Mouse (Mus musculus) midbrain, embryonic 14.5 days (tissue): ENCODE measurements at regions not wholly inside any gene's neighbourhood (a gene's known extent, or its start where the extent isn't known, plus 50 kb on each side); places are given as distances from the start of the nearest gene placed in this dataset.
A peak's percentile ranks its signal among the peaks of the same experiment; 100 is the strongest.

Source experiments
- ATAC-seq: fragments of 200-750 bp; cut with Nextera tagmentation; 2 replicates; pipeline ENCODE4 v1.8.0; 2017; ENCODE audit warnings: moderate number of reproducible peaks, moderate library complexity; ENCODE audit not compliant: low FRiP score, low TSS enrichment
- DNase-seq: peaks from one replicate; pipeline ENCODE4 v3.0.0-alpha.2; 2015
- H3K27ac ChIP-seq: fragments of 300-500 bp; sonication (generic); replicated peaks from 2 replicates; pipeline ENCODE4 v1.5.1; 2014; ENCODE audit warnings: mild to moderate bottlenecking, low read depth, low read length, moderate library complexity
- H3K27me3 ChIP-seq: fragments of 300-500 bp; sonication (generic); 2 replicates; pipeline ENCODE4 v1.6.1; 2014; ENCODE audit warnings: low read length, control low read depth, mixed read lengths; ENCODE audit not compliant: control insufficient read depth, insufficient read depth
- H3K36me3 ChIP-seq: fragments of 300-500 bp; sonication (generic); 2 replicates; pipeline ENCODE4 v1.6.1; 2014; ENCODE audit warnings: low read length, control low read depth; ENCODE audit not compliant: control insufficient read depth, insufficient read depth
- H3K4me1 ChIP-seq: fragments of 300-500 bp; sonication (generic); 2 replicates; pipeline ENCODE4 v1.6.1; 2014; ENCODE audit warnings: mild to moderate bottlenecking, antibody characterized with exemption, low read length, control low read depth; ENCODE audit not compliant: control insufficient read depth, insufficient read depth
- H3K4me2 ChIP-seq: fragments of 300-500 bp; sonication (generic); 2 replicates; pipeline ENCODE4 v1.6.1; 2014; ENCODE audit warnings: mild to moderate bottlenecking, low read length, moderate library complexity
- H3K4me3 ChIP-seq: fragments of 300-500 bp; sonication (generic); replicated peaks from 2 replicates; pipeline ENCODE4 v1.5.1; 2014; ENCODE audit warnings: low read depth, low read length
- H3K9ac ChIP-seq: fragments of 300-500 bp; sonication (generic); replicated peaks from 2 replicates; pipeline ENCODE4 v1.6.1; 2014; ENCODE audit warnings: mild to moderate bottlenecking, low read length, moderate library complexity
- H3K9me3 ChIP-seq: fragments of 300-500 bp; sonication (generic); 2 replicates; pipeline ENCODE4 v1.6.1; 2016; ENCODE audit warnings: low read length, control low read depth, mixed read lengths; ENCODE audit not compliant: control insufficient read depth
- WGBS: fragments of 180-500 bp; shearing (Covaris S2); extraction: QIAGEN DNeasy Blood & Tissue Kit; methylation state at CpG from one replicate; pipeline ENCODE4 v1.1.7; 2014; 5-methylcytosine and 5-hydroxymethylcytosine counted together

DNA sequence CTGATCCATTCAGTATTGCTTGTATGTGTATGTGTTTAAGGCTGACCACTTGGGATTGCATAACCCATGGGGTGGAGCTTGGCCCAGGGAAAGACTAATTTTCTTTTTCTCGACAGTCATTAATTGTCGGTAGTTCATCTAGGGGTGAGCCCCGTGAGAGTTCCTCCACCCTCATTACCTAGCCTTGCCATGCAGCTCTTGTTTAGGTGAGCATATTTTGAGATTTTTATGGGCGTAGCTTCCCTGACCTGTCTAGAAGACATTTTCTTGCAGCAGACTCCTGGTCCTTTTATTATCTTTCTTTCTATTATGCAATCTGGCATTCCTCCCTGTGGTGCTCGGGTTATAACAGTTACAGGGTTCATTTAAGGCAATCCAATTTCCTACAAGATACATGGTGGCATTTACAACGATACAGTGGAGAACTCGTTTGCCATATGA is 74.4 kb upstream of the Raph1 start:
- Histone ChIP-seq H3K27ac (no peak overlapping the region), H3K4me3 (no peak overlapping the region), H3K9ac (no peak overlapping the region), H3K4me1 (no peaks in the 10 kb centered on the region), H3K36me3 (no peaks in the 10 kb centered on the region), H3K9me3 (no peaks in the 10 kb centered on the region), H3K27me3 (no peaks in the 10 kb centered on the region), H3K4me2 (no peak overlapping the region)
- WGBS = 73% methylated on average over 7 of the region's 7 CpGs
- DNase-seq (no peak), ATAC-seq (no peak)

GRCm38 (mm10) chr1:60639536-60639935 is 72.6 kb upstream of the Raph1 start:
- no peak for ATAC-seq
- DNase-seq = no peak
- Histone ChIP-seq H3K9me3 (no peaks in the 10 kb centered on the region), H3K4me3 (no peak overlapping the region), H3K27ac (no peak overlapping the region), H3K4me1 (no peaks in the 10 kb centered on the region), H3K9ac (no peak overlapping the region), H3K36me3 (no peaks in the 10 kb centered on the region), H3K27me3 (no peaks in the 10 kb centered on the region), H3K4me2 (no peak overlapping the region)
- 87% methylated on average over 2 of the region's 2 CpGs for WGBS

DNA sequence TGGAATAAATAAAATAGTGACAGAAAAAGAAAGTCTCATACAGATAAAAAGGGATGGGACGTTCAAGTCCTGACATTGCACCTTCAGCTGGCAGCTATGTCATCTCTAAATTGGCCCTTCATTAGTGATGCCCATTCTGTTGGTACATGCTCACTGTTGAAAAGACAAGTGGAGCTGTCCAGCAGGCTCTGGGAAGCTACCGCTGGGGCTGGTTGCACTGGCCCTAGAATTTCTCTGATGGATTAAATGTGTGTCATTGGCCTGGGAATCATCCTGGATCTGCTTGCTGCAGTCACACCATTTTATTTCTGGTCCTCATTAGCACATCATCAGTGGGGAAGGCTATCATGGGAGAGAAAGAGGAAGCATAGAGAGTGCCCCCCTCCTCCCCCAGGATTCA is 72.2 kb upstream of the Raph1 start:
- DNase-seq (no peak), ATAC-seq (no peak)
- no peaks in the 10 kb centered on the region for H3K27me3 ChIP-seq
- 67% methylated on average over 2 of the region's 2 CpGs for WGBS
- H3K9me3 ChIP-seq = no peaks in the 10 kb centered on the region
- no peak overlapping the region for H3K4me3 ChIP-seq
- no peaks in the 10 kb centered on the region for H3K36me3 ChIP-seq
- no peak overlapping the region for H3K4me2 ChIP-seq
- H3K4me1 ChIP-seq = no peaks in the 10 kb centered on the region
- no peak overlapping the region for H3K27ac ChIP-seq
- no peak overlapping the region for H3K9ac ChIP-seq

DNA sequence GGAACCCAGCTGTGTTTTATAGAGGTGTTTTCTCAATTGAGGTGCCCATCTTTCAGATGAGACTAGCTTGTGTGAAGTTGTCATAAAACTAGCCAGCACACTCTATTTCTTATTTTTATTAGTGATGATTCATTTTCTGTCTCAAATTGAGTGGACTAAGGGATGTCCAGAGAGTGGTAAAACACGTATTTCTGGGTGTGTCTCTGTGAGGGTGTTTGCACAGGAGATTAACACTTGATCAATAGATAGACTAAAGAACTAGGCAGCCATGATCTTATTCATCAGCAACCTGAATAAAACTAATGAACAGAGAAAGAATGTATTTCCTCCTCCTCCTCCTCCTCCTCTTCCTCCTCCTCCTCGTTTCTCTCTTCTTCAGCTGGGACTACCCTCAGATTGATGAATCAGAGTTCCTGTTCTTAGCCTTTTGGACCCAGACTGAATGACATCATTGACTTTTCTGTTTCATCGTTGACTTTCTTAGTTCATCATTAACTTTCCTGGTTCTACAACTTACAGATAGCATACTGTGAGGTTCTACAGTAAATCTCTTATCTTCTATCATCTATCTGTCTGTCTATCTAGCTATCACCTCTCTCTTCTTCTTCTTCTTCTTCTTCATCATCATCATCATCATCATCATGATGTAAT is 70.0 kb upstream of the Raph1 start:
- 81% methylated on average over 3 of the region's 3 CpGs for WGBS
- H3K9ac ChIP-seq = no peak overlapping the region
- no peaks in the 10 kb centered on the region for H3K36me3 ChIP-seq
- ATAC-seq (no peak), DNase-seq (no peak)
- H3K4me1 ChIP-seq = no peaks in the 10 kb centered on the region
- no peaks in the 10 kb centered on the region for H3K27me3 ChIP-seq
- H3K4me3 ChIP-seq = no peak overlapping the region
- H3K4me2 ChIP-seq = no peak overlapping the region
- H3K9me3 ChIP-seq = no peaks in the 10 kb centered on the region
- no peak overlapping the region for H3K27ac ChIP-seq

DNA sequence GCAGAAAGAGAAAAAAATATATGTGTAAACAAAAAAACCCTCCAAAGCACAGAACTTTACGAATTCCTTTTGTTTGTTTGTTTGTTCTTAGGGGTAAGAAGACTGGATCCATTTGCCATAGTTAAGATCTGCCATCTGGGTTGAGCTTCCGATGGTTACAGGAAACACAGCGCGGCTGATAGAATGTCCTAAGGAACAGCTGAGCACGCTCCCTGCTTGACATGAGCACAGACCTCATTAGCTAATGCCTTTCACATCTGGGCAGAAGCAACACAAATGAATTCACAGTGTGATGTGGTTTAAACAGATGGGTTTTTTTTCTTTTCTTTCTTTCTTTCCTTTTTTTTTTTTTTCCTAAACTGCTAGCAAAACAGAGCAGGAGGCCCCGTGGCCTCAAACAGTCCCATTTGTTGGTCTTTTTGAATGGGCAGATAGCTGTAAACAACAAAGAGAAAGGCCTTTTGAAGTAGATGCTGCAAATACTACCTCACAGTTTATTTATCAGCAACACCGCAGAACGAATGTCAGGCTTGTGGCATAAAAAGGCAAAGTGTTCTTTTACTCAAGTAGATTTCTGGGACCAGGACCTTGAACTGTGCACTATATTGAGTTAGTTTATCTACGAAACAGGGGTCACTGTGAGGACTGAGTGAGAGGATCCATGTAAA is 61.0 kb upstream of the Raph1 start:
- Histone ChIP-seq H3K4me3 (no peak overlapping the region), H3K9ac (no peak overlapping the region), H3K9me3 (no peaks in the 10 kb centered on the region), H3K27me3 (no peaks in the 10 kb centered on the region), H3K4me2 (no peak overlapping the region), H3K36me3 (no peaks in the 10 kb centered on the region), H3K4me1 (peaks cover 17% of the 10 kb centered on the region), H3K27ac (no peak overlapping the region)
- 34% methylated on average over 9 of the region's 9 CpGs for WGBS
- no peak; the same call in 1 of the 2 replicates for ATAC-seq
- peak; percentile 48 for DNase-seq

DNA sequence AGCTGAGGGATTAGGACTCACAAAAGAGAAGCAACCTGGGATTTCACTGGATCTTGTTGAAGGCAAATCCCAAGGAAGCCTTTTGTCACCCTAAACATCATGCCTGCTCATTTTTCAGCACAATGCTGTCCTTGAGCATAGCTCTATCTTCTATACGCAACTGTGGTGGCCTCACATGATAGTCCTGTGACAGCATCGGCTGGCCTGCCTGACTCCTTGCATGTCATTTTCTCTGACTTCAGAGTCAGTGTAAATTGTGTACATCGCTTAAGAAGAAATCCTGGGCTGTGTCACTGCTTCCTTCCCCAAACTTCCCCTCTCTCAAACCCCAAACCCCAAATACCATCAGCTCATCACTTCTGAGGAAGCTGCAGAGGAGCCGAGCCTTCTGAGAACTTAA is 60.5 kb upstream of the Raph1 start:
- DNase-seq (peak; percentile 27), ATAC-seq (no peak)
- Histone ChIP-seq H3K4me2 (no peak overlapping the region), H3K4me3 (no peak overlapping the region), H3K27me3 (no peaks in the 10 kb centered on the region), H3K9me3 (no peaks in the 10 kb centered on the region), H3K9ac (no peak overlapping the region), H3K4me1 (peaks cover 17% of the 10 kb centered on the region), H3K36me3 (no peaks in the 10 kb centered on the region), H3K27ac (no peak overlapping the region)
- 13% methylated on average over 4 of the region's 4 CpGs for WGBS

GRCm38 (mm10) chr1:60625698-60626486 is 59.0 kb upstream of the Raph1 start:
- no peak overlapping the region for H3K9ac ChIP-seq
- no peaks in the 10 kb centered on the region for H3K36me3 ChIP-seq
- DNase-seq (peak; percentile 57), ATAC-seq (peak; percentile 53)
- peak overlapping the region; percentile 66 for H3K27ac ChIP-seq
- no peaks in the 10 kb centered on the region for H3K27me3 ChIP-seq
- 62% methylated on average over 15 of the region's 17 CpGs for WGBS
- H3K9me3 ChIP-seq = no peaks in the 10 kb centered on the region
- H3K4me1 ChIP-seq = peaks cover 17% of the 10 kb centered on the region
- no peak overlapping the region for H3K4me3 ChIP-seq
- peak overlapping the region; percentile 15; the same call in 1 of the 2 replicates for H3K4me2 ChIP-seq

- H3K4me3 ChIP-seq = no peak overlapping the region
- DNase-seq = no peak
- H3K27ac ChIP-seq = no peak overlapping the region
- 88% methylated on average over 4 of the region's 4 CpGs for WGBS
- H3K36me3 ChIP-seq = no peaks in the 10 kb centered on the region
- H3K27me3 ChIP-seq = no peaks in the 10 kb centered on the region
- no peak overlapping the region for H3K4me2 ChIP-seq
- H3K9me3 ChIP-seq = no peaks in the 10 kb centered on the region
- H3K9ac ChIP-seq = no peak overlapping the region
- H3K4me1 ChIP-seq = peaks cover 17% of the 10 kb centered on the region
- ATAC-seq = no peak
Observed at GRCm38 (mm10) chr1:60624231-60624630, 57.3 kb upstream of the Raph1 start.
